Mouse (Mus musculus): ENCODE measurements around the gene Gm21762.
"Not testable (repeated sequence)": the region's sequence is repeated elsewhere in the genome, so short reads cannot be mapped to it uniquely, and the experiment has no call there.

- TF ChIP-seq POLR2A (IDR thresholded peaks at IDR 0.05; ENCODE audit: control insufficient read depth, extremely low read depth, insufficient read depth, low read length, poor library complexity); CTCF (IDR thresholded peaks at IDR 0.05; ENCODE audit: borderline replicate concordance, control insufficient read depth, extremely low read depth, insufficient read depth, low read length, poor library complexity): not testable (repeated sequence)
These were observed at the start of gene Gm21762 for GRCm38 (mm10) chr13:120215847-120216246.

Measured in thymus, adult 2 months (tissue).